Mouse (Mus musculus) B cell, adult (primary cell): ENCODE data around the gene Cpeb4. TPM values are rescaled to one million over a fixed set of nuclear protein-coding genes. Genes with fewer than 3 reads are reported as not detected.

Source experiments
- total RNA-seq: library from RNA; stranded (reverse); gene quantifications from 4 replicates; pipeline ENCODE4 v1.2.4, GENCODE M21; 2023; ENCODE audit not compliant: inconsistent age

Cpeb4 gene
- total RNA-seq, result 41.4 to 50.8 TPM (median 50.3 TPM) in 4 replicates

GRCm38 (mm10) chr11:31871911-31872310 is at the start of gene Cpeb4:
Cpeb4 (plus strand) TSS chr11:31872211.

GRCm38 (mm10) chr11:31965256-31966134 is 93.5 kb downstream of the Cpeb4 start, which contains the start of gene 4930524B15Rik:
4930524B15Rik (plus strand) TSS chr11:31965592.

Other genes starting within 250 kb of the Cpeb4 start
- gene Bod1, start 200.3 kb upstream of the Cpeb4 start, total RNA-seq, result 18.6 to 19.9 TPM (median 19.5 TPM) in 4 replicates
- gene 4930524B15Rik, start 93.4 kb downstream of the Cpeb4 start, total RNA-seq, result 0.26 TPM in 1 of 4 replicates, not detected in the others
- gene Nsg2, start 128.3 kb downstream of the Cpeb4 start, total RNA-seq, result 2.5 to 3.0 TPM (median 2.9 TPM) in 4 replicates